In genomic region chr12:85970191-85970590, GRCm38 (mm10) we compare ENCODE assay signal across 12 mouse cellular contexts.
DNase-seq lines count a peak whose midpoint lies in the region; ATAC-seq and TF ChIP-seq lines count a peak whose summit lies in the region.
"Had no signal": no experiment of that assay in that cellular context is flagged by ENCODE, and none has a peak within 500 bp of the region (broad histone marks: within the 10 kb centered on the region; RNA-seq: fewer than 3 reads in every experiment).

No protein-coding gene starts in this region.

- H3K9me3 ChIP-seq in limb, embryonic 13.5 days, result no peaks in the 10 kb centered on the region
- H3K9me3 ChIP-seq in midbrain, embryonic 16.5 days (replicated peaks; ENCODE audit: control insufficient read depth, low read length, poor library complexity, severe bottlenecking), result no peaks in the 10 kb centered on the region

- H3K36me3 ChIP-seq in limb, embryonic 13.5 days, result no peaks in the 10 kb centered on the region
- no peaks in the 10 kb centered on the region for H3K36me3 ChIP-seq in midbrain, embryonic 16.5 days (ENCODE audit: control insufficient read depth, insufficient read depth, low read length)

- 51% methylated on average over 5 of the region's 5 CpGs for WGBS in limb, embryonic 13.5 days
- 78% methylated on average over 5 of the region's 5 CpGs for WGBS in midbrain, embryonic 16.5 days

- intact Hi-C loops in gastrocnemius, adult 2 months (cut with DNase I), result loop anchor here (5.0 kb wide), 1 partner anchor 57 kb away; no protein-coding TSS in a partner anchor

- peak overlapping the region; percentile 28 for H3K27ac ChIP-seq in gastrocnemius, adult 2 months
- H3K27ac ChIP-seq in limb, embryonic 13.5 days, result peak overlapping the region; percentile 28; the same call in 1 of the 2 replicates
- no peak overlapping the region for H3K27ac ChIP-seq in midbrain, embryonic 16.5 days (ENCODE audit: low read length)

- no peaks in the 10 kb centered on the region for H3K27me3 ChIP-seq in limb, embryonic 13.5 days
- no peaks in the 10 kb centered on the region for H3K27me3 ChIP-seq in midbrain, embryonic 16.5 days (ENCODE audit: control insufficient read depth, insufficient read depth, low read depth, low read length)

- no peak overlapping the region for H3K4me3 ChIP-seq in gastrocnemius, adult 2 months
- no peak overlapping the region for H3K4me3 ChIP-seq in limb, embryonic 13.5 days
- no peak overlapping the region for H3K4me3 ChIP-seq in midbrain, embryonic 16.5 days (ENCODE audit: low read depth, low read length)

- no peak for ATAC-seq in limb, embryonic 13.5 days (ENCODE audit: low FRiP score, low read depth)
- no peak for ATAC-seq in frontal cortex, adult (ENCODE audit: low TSS enrichment)
- no peak for ATAC-seq in midbrain, embryonic 16.5 days
- ATAC-seq: intestine, embryonic 16.5 days had no signal

- no peak overlapping the region for H3K4me2 ChIP-seq in limb, embryonic 13.5 days (replicated peaks)
- H3K4me2 ChIP-seq in midbrain, embryonic 16.5 days (ENCODE audit: low read length), result no peak overlapping the region
- H3K4me2 ChIP-seq: liver, embryonic 11.5 days had no signal

- no peak for TF ChIP-seq CTCF in gastrocnemius, adult 2 months (IDR thresholded peaks at IDR 0.05)

- peak; percentile 81 for DNase-seq in gastrocnemius, adult 2 months
- no peak for DNase-seq in gastrocnemius, postnatal 4 days (ENCODE audit: low spot score in 2 of 2)
- DNase-seq in NIH3T3 (ENCODE audit: low read depth), result peak; percentile 50
- peak; percentile 76 to 86 for DNase-seq in cerebellum, postnatal 10 days
- DNase-seq in kidney, adult 18-20 months, result no peak
- DNase-seq: kidney, postnatal 36 days; right cerebral cortex, postnatal 4 days had no signal

- H3K9ac ChIP-seq in limb, embryonic 13.5 days, result no peak overlapping the region
- H3K9ac ChIP-seq in midbrain, embryonic 16.5 days (ENCODE audit: low read depth, low read length), result no peak overlapping the region

- peaks cover 37% of the 10 kb centered on the region for H3K4me1 ChIP-seq in limb, embryonic 13.5 days
- no peaks in the 10 kb centered on the region for H3K4me1 ChIP-seq in midbrain, embryonic 16.5 days (ENCODE audit: control insufficient read depth, insufficient read depth, low read length)

Comparison
In these comparisons a context has a peak if more than half of its experiments do, and no peak if none do; other contexts are left out.
1. DNase-seq: peak in gastrocnemius, adult 2 months (single experiment), NIH3T3 (single experiment) and cerebellum, postnatal 10 days (2 of 2); none in gastrocnemius, postnatal 4 days (0 of 2) and kidney, adult 18-20 months (single experiment).